Mouse (Mus musculus): ENCODE data around the gene Nlgn1.

Nlgn1 gene

DNA sequence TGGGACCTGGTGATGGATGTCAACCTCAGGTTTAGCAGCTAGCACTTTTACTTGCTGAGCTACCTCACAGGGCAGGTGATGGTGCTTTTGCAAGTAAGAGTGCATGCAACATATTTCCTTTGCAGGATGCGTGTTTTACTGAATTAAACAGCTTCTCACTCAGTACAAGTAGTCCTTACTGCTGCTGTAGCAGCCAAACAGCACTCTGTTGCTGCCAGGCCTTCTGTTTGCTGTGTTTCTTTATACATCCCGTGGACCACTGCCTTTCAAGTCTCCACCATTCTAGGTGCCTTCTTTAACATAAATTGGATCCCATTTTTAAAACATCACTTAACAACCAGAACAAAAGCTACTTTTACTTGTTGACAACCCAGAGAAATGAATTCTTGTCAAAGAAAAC, 502.0 kb downstream of the Nlgn1 start:
- in situ Hi-C loops (cut with MboI, MseI): no loop called here

DNA sequence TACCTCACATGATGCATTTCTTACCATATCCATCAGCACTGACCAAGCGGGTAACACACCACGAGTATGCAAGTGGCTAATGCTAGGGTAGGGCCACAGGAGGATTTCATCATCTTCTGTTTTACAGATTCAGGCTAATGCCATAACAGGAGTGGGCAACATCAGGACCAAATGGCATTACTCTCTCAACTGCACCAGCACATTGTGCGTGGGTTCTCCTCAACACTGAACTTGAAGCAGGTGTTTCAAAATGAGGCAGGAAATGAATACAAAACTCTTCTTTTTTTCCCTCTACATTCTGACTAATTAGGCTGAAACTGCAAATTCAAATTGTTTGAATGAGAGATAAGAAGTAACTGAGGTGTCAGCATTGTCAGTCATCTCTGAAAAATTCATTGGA, 518.9 kb downstream of the Nlgn1 start:
- in situ Hi-C loops (cut with MboI, MseI): no loop called here

- in situ Hi-C loops (cut with MboI, MseI): no loop called here
Observed at GRCm38 (mm10) chr3:25807559-25807958, 524.7 kb downstream of the Nlgn1 start.

DNA sequence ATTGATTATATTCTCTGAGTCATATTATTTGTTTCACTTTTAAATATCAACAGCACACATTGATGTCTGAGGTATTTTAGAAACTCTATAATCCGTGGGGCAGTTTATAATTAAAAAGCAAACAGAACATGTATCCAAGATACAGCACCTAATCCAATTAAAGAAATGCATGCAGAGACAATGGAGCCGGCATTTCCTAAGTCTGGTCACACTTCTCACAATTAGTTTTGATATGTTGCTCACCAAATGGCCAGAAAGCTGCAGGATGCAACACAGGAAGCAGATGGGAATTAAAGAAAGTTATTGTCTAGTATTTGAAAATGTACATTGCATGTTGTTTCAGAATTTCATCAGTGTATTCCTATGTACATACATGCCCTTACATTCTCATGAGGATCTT, 550.6 kb downstream of the Nlgn1 start:
- in situ Hi-C loops (cut with MboI, MseI): no loop called here

GRCm38 (mm10) chr3:25775437-25775836, 556.8 kb downstream of the Nlgn1 start:
- in situ Hi-C loops (cut with MboI, MseI): no loop called here

- in situ Hi-C loops (cut with MboI, MseI): no loop called here
Observed at GRCm38 (mm10) chr3:25773908-25774307, 558.4 kb downstream of the Nlgn1 start.

DNA sequence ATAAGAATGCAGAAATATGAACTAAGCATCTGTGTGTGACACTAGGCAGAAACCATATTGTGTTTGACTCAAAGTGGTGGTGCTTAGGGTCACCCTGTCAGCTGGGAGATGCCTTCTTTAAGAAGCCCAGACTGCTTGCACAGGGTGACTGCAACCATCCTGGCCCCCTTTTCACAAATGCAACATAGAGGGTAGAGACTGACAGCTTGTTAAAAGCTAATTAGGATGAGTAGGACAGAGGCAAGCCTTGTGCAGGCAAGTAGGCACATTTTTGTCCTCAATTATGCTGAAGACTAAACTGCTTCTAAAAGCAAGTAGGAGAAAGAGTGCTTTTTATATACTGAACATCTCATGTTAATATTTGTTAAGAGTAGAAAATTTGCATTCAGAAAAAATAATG, 558.8 kb downstream of the Nlgn1 start:
- in situ Hi-C loops (cut with MboI, MseI): no loop called here

DNA sequence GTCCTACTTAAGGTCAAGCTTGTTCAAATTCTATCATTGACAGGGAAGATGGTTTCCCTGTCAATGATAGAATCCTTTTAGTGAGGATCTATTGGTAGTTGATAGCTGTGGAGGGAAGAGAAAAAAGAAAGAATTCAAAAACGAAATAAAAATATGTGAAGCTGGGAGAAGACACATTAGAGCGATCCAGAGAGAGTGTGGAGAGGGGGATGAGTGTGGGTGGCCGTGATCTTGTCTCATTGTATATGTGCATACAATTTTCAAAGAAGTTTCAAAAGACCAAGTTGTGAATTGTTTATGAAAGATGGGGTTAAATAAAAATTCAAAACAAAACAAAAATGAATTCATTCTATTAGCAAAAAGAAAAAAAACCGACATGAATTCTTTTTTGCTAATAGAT, 568.6 kb downstream of the Nlgn1 start:
- in situ Hi-C loops (cut with MboI, MseI): no loop called here

DNA sequence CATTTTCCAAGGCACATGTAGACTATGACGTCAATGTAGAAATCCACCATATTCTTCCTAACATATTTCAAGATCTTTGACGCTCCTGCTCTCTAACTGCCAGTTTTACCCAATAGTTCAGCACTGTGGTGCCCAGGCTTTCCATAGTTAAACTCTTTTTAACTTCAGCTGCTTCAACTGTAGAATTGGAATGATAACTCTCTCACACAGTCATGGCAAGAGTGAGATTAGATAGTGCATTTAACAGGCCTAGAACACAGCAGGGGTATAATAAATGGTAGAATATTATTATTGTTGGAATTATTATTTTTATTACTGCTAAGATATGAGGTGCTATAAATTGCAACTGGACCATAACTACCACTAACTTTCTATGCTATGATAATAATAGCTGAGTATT, 574.4 kb downstream of the Nlgn1 start:
- in situ Hi-C loops (cut with MboI, MseI): no loop called here

GRCm38 (mm10) chr3:25724111-25724510, 608.1 kb downstream of the Nlgn1 start:
- in situ Hi-C loops (cut with MboI, MseI): no loop called here

DNA sequence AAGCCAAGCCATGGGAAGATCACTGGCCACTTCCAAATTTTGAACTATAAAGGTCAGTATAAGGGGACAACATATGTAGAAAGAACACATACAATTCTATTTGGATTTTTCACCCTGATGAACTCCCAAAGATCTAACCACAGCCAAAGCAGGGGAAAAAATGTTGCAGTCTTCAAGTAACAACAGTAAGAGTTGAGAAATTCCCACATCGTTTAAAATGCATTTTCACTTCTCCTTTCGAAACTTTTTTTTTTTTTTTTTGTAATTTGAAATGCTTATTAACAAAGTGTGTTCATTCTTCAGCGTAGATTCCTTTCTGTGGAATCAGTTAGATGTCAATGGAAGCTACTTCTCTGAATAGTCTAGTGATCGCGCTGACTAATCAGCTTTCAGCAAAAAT, 610.8 kb downstream of the Nlgn1 start:
- in situ Hi-C loops (cut with MboI, MseI): no loop called here

GRCm38 (mm10) chr3:25707380-25707779, 624.9 kb downstream of the Nlgn1 start:
- in situ Hi-C loops (cut with MboI, MseI): no loop called here

DNA sequence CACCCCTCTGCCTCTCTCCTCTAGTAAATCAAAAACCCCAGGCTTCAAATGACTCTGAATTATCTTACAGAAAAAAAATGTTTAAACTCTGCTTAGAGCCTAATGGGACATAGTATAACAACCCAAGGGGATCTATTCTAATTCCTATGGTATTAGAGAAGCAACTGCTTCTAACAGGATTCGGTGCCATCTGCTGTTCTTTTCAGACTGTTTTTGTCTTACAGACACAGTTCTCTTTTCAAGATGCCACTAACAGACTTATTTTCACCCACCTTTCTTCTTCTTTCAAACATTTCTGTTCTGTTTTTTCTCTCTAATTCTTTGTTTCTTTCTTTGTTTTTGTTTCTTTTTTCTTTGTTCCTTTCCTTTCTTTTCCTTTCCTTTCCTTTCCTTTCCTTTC, 635.0 kb downstream of the Nlgn1 start:
- in situ Hi-C loops (cut with MboI, MseI): no loop called here

DNA sequence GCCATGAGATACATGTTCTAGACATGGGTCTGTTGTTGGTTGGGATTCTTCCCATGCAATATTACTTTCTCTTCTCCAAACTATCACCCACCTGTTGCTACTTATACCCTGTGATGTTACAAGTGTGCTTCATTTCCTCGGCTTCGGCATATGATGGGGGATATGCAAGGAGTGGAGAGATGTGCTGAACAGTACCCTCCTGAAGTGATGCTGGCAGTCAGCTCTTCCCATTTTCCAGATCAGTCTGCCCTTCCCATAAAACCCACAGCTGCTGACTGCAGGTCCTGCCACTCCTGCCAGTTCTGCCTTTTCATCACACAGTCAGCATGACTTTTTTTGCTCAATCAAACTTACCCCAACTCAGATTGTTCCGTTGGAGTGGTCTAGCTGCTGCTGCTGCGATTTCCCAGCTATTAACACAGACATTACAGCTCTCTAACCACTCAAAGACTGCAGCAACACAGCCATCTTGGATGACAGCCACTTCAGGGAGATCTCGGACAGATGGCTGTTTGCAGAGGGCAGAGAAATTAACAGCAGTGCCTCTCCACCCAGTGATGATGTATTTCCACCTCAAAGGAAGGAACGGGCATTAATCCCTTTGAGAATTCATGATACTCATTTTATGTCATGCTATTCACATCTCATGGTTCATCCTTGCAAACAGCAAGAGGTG, 643.3 kb downstream of the Nlgn1 start:
- in situ Hi-C loops (cut with MboI, MseI): no loop called here

GRCm38 (mm10) chr3:25683696-25684095, 648.6 kb downstream of the Nlgn1 start:
- in situ Hi-C loops (cut with MboI, MseI): no loop called here

DNA sequence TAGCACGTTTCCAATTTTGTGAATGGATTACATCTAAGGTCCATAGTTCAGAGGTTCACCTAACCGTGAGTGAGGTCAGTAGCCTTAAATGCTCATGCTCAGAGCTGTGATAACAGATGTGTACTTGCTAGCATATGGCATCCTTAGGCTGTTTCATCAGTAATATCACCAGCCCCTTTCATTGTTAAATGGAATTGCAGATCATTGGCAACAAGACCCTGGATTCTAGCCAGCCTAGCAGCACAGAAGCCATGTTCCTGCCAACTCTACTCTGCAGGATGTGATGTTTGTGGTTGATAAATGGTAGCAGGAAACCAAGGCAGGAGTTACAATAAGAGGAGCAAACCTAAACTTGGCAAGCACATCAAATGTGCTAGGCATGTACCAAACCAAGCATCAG, 652.9 kb downstream of the Nlgn1 start:
- in situ Hi-C loops (cut with MboI, MseI): no loop called here

DNA sequence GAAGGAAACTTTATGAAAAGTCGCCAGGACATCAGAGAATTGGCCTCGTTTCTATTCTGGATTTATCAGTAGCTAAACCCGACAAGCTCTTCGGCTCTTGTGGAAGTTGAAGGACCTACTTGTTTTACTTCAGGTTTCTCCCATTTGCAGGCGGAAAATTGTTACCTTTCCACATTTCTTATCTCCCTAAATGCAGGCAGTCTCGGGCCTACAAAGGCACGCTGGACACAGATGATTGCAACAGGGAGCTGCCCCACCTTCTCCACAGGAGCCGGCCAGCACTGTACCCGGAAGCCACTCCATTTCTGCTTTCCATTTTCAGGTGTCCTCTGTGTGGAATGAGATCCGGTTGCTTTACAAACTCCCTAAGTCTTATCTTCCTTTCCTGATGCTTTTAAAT, 656.4 kb downstream of the Nlgn1 start:
- in situ Hi-C loops (cut with MboI, MseI): no loop called here

DNA sequence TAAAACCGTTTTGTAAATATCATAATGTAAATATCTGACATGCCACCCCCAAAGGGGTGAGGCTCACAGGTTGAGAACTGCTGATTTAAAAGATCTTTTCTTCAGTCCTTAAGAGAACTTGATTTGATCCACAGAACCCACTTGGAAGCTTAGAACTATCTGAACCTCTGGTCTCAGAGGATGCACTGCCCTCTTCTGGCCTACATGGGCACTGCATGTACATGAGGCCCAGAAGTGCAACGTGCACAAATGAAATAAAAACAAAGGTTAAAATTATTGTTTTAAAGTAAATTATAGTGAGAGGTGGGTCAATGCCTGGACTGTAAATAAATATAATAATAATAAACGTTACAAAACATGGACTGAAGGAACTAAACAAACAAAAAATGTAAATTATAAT, 657.2 kb downstream of the Nlgn1 start:
- in situ Hi-C loops (cut with MboI, MseI): no loop called here

DNA sequence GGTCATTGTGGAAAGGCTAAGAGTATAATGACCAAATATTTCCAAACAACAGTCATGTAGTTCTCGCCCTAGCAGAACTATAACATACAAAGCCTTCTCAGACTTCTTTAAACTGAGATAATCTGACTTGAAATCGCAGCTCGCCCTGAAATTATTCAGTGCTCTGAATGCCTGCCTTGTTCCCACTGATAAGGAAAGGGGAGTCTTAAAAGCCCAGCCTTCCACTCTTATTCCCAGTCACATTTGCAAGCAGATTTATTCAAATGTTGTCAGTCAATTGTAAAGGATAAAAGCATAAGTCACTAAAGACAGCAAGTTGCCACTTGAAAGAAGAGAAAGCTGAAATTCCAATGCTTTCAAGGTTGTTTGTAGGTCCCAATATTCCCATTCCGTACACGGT, 658.9 kb downstream of the Nlgn1 start:
- in situ Hi-C loops (cut with MboI, MseI): no loop called here

- in situ Hi-C loops (cut with MboI, MseI): no loop called here
Observed at GRCm38 (mm10) chr3:25672779-25673178, 659.5 kb downstream of the Nlgn1 start.

DNA sequence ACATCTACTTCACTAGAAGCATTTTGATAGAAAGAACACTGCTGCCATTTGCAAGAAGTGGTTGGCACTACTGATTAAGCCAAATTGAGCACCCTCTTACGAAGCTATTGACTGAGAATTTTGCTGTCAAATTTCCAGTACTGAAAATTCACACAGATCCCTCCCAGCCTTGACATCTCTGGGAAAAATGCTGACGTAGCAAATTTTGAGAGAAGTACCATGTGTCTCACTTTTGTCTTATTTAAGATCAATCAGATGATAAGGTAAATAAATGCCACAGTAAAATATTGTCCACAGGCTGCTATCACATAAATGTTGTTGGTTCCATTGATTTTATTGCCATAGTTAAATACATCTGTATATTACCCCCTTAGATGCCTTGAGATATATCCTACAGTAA, 668.8 kb downstream of the Nlgn1 start:
- in situ Hi-C loops (cut with MboI, MseI): no loop called here

DNA sequence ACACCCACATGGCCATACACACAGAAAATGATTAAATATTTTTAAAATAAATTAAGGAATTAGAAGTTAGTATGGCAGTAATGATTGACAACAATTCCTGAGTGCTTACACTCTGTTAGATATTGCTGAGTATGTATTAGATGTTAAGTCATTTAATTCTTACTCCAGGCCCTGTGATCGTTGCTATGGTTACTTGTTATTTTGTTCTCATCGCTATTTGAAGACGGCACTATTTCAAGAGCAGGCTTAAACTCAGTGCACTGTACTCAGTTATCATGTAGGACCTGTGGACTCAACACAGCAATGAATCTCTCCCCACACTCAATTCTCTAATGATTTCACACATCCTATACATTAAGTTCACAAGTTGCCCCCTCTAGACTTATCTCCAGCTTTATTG, 672.0 kb downstream of the Nlgn1 start:
- in situ Hi-C loops (cut with MboI, MseI): no loop called here

- in situ Hi-C loops (cut with MboI, MseI): no loop called here
Observed at GRCm38 (mm10) chr3:25658006-25658405, 674.3 kb downstream of the Nlgn1 start.

DNA sequence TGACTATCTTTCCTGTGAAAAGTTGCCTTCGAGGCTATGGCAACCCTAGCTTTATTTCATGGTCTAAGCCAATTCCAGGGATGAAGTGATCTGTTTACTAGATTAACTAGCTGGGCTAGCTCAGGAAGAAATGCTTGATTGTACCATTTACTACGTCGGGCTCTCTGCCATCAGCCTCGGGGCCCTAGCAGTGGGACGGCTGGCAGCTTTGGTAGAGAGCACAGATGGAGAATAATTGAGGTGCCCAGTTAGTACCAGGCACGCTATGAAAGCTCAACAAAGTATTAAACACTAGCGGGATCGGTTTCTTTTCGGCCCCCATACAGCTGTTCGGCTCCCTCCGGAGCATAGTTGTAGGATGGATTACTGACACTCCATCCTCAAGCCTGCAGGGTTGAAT, 675.2 kb downstream of the Nlgn1 start:
- in situ Hi-C loops (cut with MboI, MseI): no loop called here

Data from T-helper 17 cell (primary cell).